Mouse (Mus musculus) liver, embryonic 13.5 days (tissue): Measurements from ENCODE around the gene Spata17. TPM values are rescaled to one million over a fixed set of nuclear protein-coding genes. Genes with fewer than 3 reads are reported as not detected.

Source experiments
- ATAC-seq: fragments of 200-750 bp; cut with Nextera tagmentation; 2 replicates; pipeline ENCODE4 v1.8.0; 2017; ENCODE audit warnings: low read depth, mild to moderate bottlenecking, moderate number of reproducible peaks, moderate library complexity
- DNase-seq: peaks from one replicate; pipeline ENCODE4 v3.0.0; 2022
- H3K27ac ChIP-seq: fragments of 300-500 bp; sonication (generic); 2 replicates; pipeline ENCODE4 v1.5.1; 2015; ENCODE audit warnings: moderate library complexity, mild to moderate bottlenecking, inconsistent platforms
- H3K27me3 ChIP-seq: fragments of 300-500 bp; sonication (generic); 2 replicates; pipeline ENCODE4 v1.6.1; 2015; ENCODE audit warnings: mild to moderate bottlenecking, inconsistent platforms
- H3K36me3 ChIP-seq: fragments of 300-500 bp; sonication (generic); 2 replicates; pipeline ENCODE4 v1.6.1; 2015; ENCODE audit warnings: mild to moderate bottlenecking, inconsistent platforms
- H3K4me1 ChIP-seq: fragments of 300-500 bp; sonication (generic); replicated peaks from 2 replicates; pipeline ENCODE4 v1.6.1; 2015; ENCODE audit warnings: inconsistent platforms
- H3K4me2 ChIP-seq: fragments of 300-500 bp; sonication (generic); 2 replicates; pipeline ENCODE4 v1.6.1; 2015; ENCODE audit warnings: inconsistent platforms, mild to moderate bottlenecking, moderate library complexity
- H3K4me3 ChIP-seq: fragments of 300-500 bp; sonication (generic); replicated peaks from 2 replicates; pipeline ENCODE4 v1.5.1; 2015; ENCODE audit warnings: mild to moderate bottlenecking, inconsistent platforms
- H3K9ac ChIP-seq: fragments of 300-500 bp; sonication (generic); 2 replicates; pipeline ENCODE4 v1.6.1; 2015; ENCODE audit warnings: mild to moderate bottlenecking, inconsistent platforms
- H3K9me3 ChIP-seq: fragments of 300-500 bp; sonication (generic); replicated peaks from 2 replicates; pipeline ENCODE4 v1.6.1; 2016; ENCODE audit warnings: inconsistent platforms
- whole genome bisulfite sequencing: fragments of 180-500 bp; shearing (Covaris S2); methylation state at CpG from one replicate; pipeline ENCODE4 v1.1.7; 2015; ENCODE audit not compliant: insufficient replicate concordance; 5-methylcytosine and 5-hydroxymethylcytosine counted together
- polyA plus RNA-seq: library from polyadenylated mRNA; unstranded; fragments of >200 nt; fragmentation: Nextera tagmentation; extraction: Ambion mirVana; gene quantifications from 2 replicates; pipeline ENCODE4 v1.2.1, GENCODE M21; 2015

Gene Spata17
- polyA plus RNA-seq, 1 experiment from 2014 or later: 0.21 TPM

DNA sequence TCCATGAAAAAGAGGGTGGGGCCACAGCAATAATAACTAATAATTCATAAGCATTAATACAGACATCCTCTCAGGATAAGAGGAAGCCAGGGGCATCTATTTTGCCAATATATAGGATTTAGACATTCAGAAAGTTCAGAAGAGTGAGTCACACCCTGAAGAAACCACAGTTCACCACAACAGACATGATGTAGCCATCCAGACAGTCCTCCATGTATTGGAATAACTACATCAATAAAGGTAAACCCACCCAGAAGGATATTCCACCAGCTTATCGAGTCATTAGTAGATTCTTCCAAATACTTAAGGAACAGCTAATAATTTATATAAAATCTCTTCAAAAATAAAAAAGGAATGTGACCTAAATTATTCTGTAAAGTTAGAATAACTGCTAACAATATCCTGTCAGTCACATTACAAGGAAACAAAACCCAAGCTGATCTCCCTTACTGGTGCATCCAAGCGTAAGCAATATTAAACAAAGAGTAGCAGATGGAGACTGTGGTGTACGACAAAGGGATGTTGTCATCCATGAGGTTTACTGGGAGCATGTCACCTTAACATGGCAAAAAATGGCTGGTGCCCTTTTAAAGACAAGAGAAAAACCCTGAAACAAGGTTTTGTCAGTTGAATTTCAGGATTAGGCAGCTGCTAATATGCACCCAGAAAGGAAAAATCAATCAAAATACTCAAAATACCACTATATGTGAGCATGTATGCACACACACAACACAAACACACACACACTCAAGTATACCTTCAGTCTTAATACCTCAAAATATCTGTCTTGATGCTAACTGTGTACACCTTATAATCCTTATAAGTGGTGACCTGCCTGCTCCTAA is 138.8 kb downstream of the Spata17 start:
- Histone ChIP-seq H3K4me2 (no peak overlapping the region), H3K4me1 (no peaks in the 10 kb centered on the region), H3K9ac (no peak overlapping the region), H3K27ac (no peak overlapping the region), H3K27me3 (no peaks in the 10 kb centered on the region), H3K9me3 (no peaks in the 10 kb centered on the region), H3K36me3 (no peaks in the 10 kb centered on the region), H3K4me3 (no peak overlapping the region)
- DNase-seq: no peak
- no peak for ATAC-seq
- 59% methylated on average over 3 of the region's 3 CpGs for WGBS

DNA sequence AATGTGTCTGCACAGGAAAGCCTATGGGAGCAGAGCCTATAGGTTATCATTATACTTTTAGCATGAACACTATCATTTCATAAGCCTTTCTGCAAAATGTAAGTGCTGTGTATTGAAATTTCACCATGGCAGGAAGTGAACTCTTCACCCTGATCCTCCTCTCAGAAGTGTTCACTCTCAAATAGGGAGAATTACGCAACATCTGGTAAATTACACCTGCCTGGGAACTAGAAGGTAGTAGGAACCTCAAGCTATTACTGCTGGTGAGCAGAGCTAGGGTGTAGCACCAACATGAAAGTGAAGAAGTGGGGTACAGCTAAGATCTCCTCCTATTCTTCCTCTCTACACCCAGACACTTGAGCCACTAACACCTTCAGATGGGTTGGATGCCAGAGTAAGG is 155.4 kb downstream of the Spata17 start:
- Histone ChIP-seq H3K4me3 (no peak overlapping the region), H3K27me3 (no peaks in the 10 kb centered on the region), H3K9ac (no peak overlapping the region), H3K4me1 (no peaks in the 10 kb centered on the region), H3K36me3 (no peaks in the 10 kb centered on the region), H3K27ac (no peak overlapping the region), H3K4me2 (no peak overlapping the region), H3K9me3 (no peaks in the 10 kb centered on the region)
- DNase-seq (no peak), ATAC-seq (no peak)
- 52% methylated on average over 1 of the region's 1 CpGs for WGBS

DNA sequence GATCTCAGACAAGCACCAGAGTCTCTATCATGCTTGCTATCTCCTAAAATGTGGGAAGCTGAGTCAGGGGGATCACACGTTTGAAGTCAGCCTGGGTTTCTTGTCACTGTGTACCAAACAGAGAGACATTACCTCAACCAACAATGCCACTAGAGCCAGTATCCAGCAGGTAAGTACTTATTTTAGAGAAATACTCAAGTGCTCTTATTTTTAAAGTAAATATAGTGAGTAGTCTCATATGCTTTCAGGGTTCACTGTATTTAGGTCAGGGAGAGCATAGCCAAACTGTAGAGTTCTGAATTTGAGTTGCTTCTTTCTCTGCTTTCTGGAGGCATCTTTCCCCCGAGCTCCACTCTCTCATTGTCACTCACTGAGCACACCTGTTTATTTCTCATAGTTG is 160.9 kb downstream of the Spata17 start:
- H3K4me2 ChIP-seq: no peak overlapping the region
- DNase-seq (no peak), ATAC-seq (no peak)
- H3K9me3 ChIP-seq: no peaks in the 10 kb centered on the region
- 60% methylated on average over 2 of the region's 2 CpGs for WGBS
- no peak overlapping the region for H3K27ac ChIP-seq
- no peak overlapping the region for H3K9ac ChIP-seq
- no peaks in the 10 kb centered on the region for H3K4me1 ChIP-seq
- H3K36me3 ChIP-seq: no peaks in the 10 kb centered on the region
- H3K4me3 ChIP-seq: no peak overlapping the region
- no peaks in the 10 kb centered on the region for H3K27me3 ChIP-seq

DNA sequence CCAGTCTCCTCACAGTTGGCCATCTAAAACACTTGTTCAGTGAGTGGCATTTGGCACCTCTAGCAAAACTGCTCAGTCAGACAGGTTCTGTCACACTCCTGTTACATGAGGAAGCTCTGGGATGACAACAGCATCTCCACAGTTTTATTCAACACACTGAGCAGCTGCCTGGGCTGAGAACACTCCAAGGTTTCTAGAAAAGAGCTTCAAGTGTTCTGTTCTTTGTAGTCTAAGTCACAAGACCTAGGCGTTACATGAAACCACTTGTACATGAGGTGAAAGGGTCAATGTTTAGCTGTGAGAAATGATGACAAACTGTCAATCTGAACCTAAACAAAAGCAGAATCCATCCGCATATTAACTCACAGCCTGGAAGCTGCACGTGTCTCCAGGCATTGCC is 161.4 kb downstream of the Spata17 start:
- Histone ChIP-seq H3K27ac (no peak overlapping the region), H3K4me3 (no peak overlapping the region), H3K9me3 (no peaks in the 10 kb centered on the region), H3K4me2 (no peak overlapping the region), H3K27me3 (no peaks in the 10 kb centered on the region), H3K36me3 (no peaks in the 10 kb centered on the region), H3K4me1 (no peaks in the 10 kb centered on the region), H3K9ac (no peak overlapping the region)
- WGBS: 64% methylated on average over 3 of the region's 3 CpGs
- DNase-seq (no peak), ATAC-seq (no peak)

DNA sequence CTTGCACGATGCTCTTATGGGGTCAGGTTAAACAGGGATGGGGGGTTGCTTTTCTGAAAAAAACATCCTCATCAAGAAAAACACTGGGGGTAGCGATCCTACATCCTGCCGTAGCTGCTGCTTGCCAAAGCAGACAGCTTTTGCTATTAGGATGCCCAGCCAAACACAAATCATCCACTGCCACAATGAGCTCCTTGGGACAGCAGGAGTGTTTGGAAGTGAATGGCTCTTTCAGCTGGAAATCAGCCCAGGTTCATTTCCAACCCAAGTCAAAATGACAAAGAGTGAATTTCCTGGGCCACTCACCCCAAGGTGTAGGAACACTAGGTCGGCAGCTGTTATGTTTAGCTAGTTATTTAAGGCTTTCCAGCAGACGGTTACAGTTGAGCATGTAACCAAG is 162.7 kb downstream of the Spata17 start:
- no peak for DNase-seq
- no peaks in the 10 kb centered on the region for H3K9me3 ChIP-seq
- H3K4me2 ChIP-seq: no peak overlapping the region
- H3K4me1 ChIP-seq: no peaks in the 10 kb centered on the region
- WGBS: 70% methylated on average over 5 of the region's 5 CpGs
- no peaks in the 10 kb centered on the region for H3K27me3 ChIP-seq
- H3K4me3 ChIP-seq: no peak overlapping the region
- H3K9ac ChIP-seq: no peak overlapping the region
- H3K27ac ChIP-seq: no peak overlapping the region
- H3K36me3 ChIP-seq: no peaks in the 10 kb centered on the region
- no peak for ATAC-seq

DNA sequence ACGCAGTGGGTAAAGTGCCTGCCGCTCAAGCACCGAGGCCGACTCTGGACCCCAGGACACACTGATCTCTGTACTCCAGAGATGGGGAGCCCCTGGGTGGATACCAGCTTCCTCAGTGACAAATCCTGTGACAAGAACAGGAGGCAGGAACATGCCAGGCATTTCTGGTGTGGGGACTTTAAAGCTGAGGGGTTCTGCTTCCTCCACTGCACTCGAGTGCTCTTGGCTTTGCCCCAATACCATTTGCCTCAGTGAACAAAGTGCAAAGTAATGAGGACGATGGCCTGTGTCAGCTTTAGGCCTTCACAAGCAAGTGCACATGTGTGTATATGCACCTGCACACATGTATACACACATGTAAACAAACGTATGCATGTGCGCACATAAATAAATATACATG is 164.0 kb downstream of the Spata17 start:
- Histone ChIP-seq H3K4me2 (no peak overlapping the region), H3K4me1 (no peaks in the 10 kb centered on the region), H3K9ac (no peak overlapping the region), H3K4me3 (no peak overlapping the region), H3K9me3 (no peaks in the 10 kb centered on the region), H3K27me3 (no peaks in the 10 kb centered on the region), H3K27ac (no peak overlapping the region), H3K36me3 (no peaks in the 10 kb centered on the region)
- ATAC-seq (no peak), DNase-seq (no peak)
- WGBS: 75% methylated on average over 8 of the region's 8 CpGs

DNA sequence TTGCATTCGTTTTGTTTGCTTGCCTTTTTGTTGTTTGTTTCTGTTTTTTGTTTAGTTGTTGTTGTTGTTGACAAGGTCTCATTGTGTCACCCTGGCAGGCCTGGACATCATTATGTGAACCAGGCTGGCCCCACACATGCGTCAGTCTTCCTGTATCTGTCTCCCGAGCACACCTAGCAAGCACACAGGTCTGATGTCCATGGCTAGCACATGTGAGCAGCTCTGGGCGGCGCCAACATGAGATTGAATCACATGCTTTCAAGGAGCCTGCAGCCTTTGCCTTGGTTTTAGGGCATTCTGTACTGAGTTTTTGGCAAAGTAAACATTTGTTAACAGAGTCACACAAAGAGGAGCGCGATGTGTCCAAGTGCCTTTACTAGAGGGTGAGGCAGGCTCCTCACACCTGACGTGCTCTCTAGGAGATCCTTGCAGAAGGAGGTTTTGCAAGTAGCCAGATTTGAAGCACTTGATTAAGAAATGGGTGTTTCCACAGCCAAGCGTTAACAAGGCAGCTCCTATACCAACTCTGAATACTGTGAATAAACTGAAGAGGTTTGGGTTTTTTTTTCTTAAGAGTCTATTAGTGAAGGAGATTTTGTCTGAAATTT is 166.5 kb downstream of the Spata17 start:
- Histone ChIP-seq H3K27ac (no peak overlapping the region), H3K9me3 (no peaks in the 10 kb centered on the region), H3K9ac (no peak overlapping the region), H3K27me3 (no peaks in the 10 kb centered on the region), H3K4me1 (no peaks in the 10 kb centered on the region), H3K36me3 (no peaks in the 10 kb centered on the region), H3K4me3 (no peak overlapping the region), H3K4me2 (no peak overlapping the region)
- WGBS: 72% methylated on average over 9 of the region's 9 CpGs
- DNase-seq (no peak), ATAC-seq (no peak)

DNA sequence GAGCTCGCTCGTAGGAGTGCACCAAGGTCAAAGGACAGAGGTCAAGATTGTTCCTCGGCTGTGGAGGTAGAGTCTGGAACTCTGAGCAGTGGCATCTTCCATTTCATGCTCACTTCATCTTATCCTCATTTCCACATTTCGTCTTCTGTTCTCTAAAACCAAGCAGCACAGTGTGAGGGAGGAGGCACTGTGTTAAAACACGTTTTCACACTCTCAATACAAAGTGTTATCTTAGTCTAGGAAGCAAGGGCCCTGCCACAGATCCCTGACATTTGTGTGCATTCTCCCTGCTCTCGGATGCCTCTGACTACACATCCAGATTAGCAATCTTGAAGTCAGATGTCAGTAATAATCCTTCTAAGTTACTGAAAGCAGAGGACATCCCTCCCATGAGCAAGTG is 170.5 kb downstream of the Spata17 start:
- Histone ChIP-seq H3K4me2 (no peak overlapping the region), H3K9me3 (no peaks in the 10 kb centered on the region), H3K4me3 (no peak overlapping the region), H3K4me1 (no peaks in the 10 kb centered on the region), H3K36me3 (no peaks in the 10 kb centered on the region), H3K9ac (no peak overlapping the region), H3K27me3 (no peaks in the 10 kb centered on the region), H3K27ac (no peak overlapping the region)
- DNase-seq (no peak), ATAC-seq (no peak)
- 45% methylated on average over 6 of the region's 6 CpGs for WGBS

DNA sequence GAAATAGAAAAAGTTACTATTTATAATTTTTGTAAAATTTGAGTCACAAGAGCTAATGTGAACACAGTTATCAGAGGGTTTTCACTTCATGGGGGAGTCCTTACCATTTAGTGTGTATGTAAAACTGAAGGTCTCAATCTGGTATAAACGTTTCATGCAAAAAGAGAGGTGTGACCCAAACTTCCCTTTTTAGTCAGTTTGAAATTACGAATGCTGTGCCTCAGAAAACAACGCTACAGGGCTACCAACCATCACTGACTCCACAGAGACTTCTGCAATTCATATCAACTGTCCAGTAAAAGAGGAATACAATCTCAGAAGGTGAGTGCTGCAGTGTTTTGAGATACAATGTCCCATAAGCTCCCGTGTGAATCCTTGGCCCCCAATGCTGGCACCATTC is 175.5 kb downstream of the Spata17 start:
- DNase-seq (no peak), ATAC-seq (no peak)
- Histone ChIP-seq H3K4me1 (no peaks in the 10 kb centered on the region), H3K9ac (no peak overlapping the region), H3K4me3 (no peak overlapping the region), H3K27ac (no peak overlapping the region), H3K9me3 (no peaks in the 10 kb centered on the region), H3K27me3 (no peaks in the 10 kb centered on the region), H3K4me2 (no peak overlapping the region), H3K36me3 (no peaks in the 10 kb centered on the region)
- WGBS: 34% methylated on average over 4 of the region's 4 CpGs

DNA sequence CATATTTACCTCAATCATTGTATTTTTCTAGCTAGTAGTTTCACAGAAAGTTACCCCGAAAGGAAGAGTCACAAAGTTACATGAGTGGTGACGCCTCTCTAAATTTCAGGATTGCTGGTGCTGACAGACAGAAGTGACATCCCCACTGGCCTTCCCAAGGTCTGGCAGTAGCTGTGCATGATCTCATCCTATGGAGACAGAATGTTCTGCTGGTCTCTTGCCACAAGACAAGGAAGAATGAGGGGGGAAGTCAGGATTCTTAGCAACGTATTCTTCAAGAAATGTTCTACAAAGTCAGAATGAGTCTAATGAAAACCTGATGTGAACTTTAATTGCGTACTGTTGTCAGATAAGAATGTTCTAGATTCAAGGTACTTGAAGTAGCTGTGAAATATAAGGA is 179.5 kb downstream of the Spata17 start:
- no peak overlapping the region for H3K4me3 ChIP-seq
- no peak overlapping the region for H3K9ac ChIP-seq
- no peak overlapping the region for H3K27ac ChIP-seq
- DNase-seq (no peak), ATAC-seq (no peak)
- 78% methylated on average over 4 of the region's 4 CpGs for WGBS
- no peak overlapping the region for H3K4me2 ChIP-seq
- no peaks in the 10 kb centered on the region for H3K27me3 ChIP-seq
- no peaks in the 10 kb centered on the region for H3K36me3 ChIP-seq
- H3K9me3 ChIP-seq: no peaks in the 10 kb centered on the region
- H3K4me1 ChIP-seq: no peaks in the 10 kb centered on the region

DNA sequence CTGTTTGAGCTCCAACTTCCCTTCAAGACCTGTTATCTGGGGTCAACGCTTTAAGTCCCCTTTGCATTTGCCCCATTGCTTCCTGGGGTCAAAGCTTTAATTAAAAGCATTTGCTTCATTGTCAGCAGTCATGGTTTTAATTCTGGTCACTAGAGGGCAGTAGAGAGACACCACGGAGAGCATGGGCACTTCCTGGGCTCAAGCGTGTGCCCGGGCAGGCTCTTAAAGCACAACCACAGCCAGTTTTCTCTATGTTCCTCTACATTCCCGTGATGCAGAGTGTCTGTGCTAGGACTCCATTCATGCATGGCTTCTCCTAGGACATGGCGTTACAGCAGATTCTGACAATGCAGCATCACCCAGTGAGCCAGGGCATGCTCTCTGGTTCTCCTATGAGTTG is 183.5 kb downstream of the Spata17 start:
- Histone ChIP-seq H3K27ac (no peak overlapping the region), H3K4me1 (no peaks in the 10 kb centered on the region), H3K4me2 (no peak overlapping the region), H3K9ac (no peak overlapping the region), H3K27me3 (no peaks in the 10 kb centered on the region), H3K9me3 (no peaks in the 10 kb centered on the region), H3K36me3 (no peaks in the 10 kb centered on the region), H3K4me3 (no peak overlapping the region)
- ATAC-seq (peak; percentile 47; the same call in 1 of the 2 replicates), DNase-seq (peak; percentile 1)
- WGBS: 26% methylated on average over 6 of the region's 6 CpGs

DNA sequence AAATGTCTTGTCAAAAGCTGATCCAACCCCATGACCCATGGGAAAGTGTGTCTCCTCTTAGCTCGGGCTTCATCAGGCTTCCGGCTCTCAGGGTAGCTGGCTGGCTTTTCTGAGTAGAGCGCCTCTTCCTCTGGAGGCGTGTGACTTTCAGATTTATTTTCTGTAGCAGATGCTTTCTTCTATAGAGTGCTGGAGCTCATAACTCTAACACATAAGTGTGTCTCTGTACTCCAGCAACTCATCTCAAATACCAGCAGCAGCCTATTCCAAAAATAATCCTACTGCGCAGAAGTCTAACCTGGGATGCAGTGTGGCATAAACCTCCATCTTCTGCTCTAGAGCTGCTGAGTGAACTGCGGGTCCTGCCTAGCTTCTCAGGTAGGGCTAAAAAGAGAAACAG is 186.4 kb downstream of the Spata17 start:
- 79% methylated on average over 6 of the region's 6 CpGs for WGBS
- Histone ChIP-seq H3K9me3 (no peaks in the 10 kb centered on the region), H3K36me3 (no peaks in the 10 kb centered on the region), H3K27ac (no peak overlapping the region), H3K9ac (no peak overlapping the region), H3K4me1 (no peaks in the 10 kb centered on the region), H3K27me3 (no peaks in the 10 kb centered on the region), H3K4me3 (no peak overlapping the region), H3K4me2 (no peak overlapping the region)
- DNase-seq: no peak
- ATAC-seq: no peak
